Mouse (Mus musculus): ENCODE measurements around the gene Col27a1.

DNA sequence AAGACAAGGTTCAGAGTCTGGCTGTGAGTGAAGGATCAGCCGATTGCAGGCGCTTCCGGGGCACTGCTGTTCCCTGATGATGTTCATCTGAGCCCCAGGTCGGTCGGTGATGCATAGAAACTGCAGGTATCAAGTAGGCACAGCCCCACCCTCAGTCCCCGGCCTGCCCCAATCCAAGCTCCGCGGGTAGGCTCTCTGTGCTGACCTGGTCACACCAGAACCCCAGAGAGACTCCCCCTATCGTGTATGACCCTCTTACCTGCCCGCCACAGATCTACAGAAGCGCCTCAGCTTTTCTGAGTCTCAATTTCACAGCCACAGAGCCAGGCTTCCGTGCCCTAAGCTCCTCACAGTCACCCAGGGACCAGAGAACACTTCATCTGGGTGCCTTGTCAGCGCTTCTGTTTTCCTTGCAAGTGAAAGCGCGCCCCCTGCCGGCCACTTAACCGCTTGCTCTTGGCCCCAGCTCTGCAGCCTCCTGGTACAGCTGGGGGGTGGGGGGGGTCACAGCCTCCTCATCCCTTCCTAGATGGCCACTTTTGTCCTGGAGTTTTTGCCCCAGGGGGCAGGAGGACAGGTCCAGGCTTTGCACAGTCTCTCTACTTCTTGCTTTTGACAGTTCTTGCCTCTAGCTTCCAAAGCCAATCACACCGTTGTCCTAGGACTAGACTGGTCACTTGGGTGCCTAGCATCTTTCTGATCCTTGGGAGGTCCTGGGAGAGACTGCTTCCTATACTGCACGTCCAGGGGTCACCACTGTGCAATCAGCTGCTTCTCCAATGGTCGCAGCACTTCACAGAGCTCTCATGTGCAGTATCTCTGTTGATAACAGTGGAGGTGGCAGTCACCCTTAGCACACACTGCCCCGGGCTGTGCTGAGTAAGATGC lies 93.6 kb downstream of the Col27a1 start:
- TF ChIP-seq MAFK (IDR thresholded peaks at IDR 0.05; ENCODE audit: insufficient read depth, low read depth, low read length) (peak; percentile 78), HCFC1 (IDR thresholded peaks at IDR 0.05; ENCODE audit: borderline replicate concordance, insufficient read depth, low read length) (no peak), ZC3H11A (IDR thresholded peaks at IDR 0.05; ENCODE audit: borderline replicate concordance, low read depth, low read length) (no peak), ZNF384 (IDR thresholded peaks at IDR 0.05; ENCODE audit: low read depth, low read length) (no peak), CHD2 (IDR thresholded peaks at IDR 0.05; ENCODE audit: low read depth, low read length) (no peak)
